8 mouse cellular contexts compared by ENCODE assay signal in the genomic region with DNA sequence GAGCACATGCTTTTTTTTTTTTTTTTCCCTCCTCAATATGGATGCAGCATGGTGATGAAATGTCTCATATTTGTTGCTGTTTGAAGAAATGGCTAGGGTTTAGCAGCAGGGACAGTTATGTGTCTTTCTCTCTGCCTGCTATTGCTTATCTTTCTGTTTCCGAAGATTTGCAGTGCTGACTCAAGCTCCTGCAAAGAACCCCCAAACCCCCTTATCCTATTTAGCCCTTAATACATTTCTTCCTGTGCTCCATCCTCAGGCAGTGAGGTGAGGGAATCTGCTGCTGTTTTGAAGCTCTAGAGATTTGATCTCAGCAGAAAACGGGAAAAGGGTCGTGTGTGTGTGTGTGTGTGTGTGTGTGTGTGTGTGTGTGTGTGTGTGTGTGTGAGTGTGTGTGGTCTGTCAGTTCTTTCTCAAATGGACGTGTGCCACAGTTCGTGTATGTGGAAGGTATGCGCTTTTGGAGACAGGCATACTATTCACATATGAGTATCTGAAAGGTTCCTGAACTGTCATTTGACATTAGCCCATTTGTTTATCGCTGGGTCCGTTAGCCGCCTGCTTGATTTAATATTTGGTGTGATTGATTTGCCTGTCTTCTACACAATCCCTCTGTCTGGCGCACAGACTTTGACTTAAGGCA. TPM values are rescaled to one million over a fixed set of nuclear protein-coding genes. Genes with fewer than 3 reads are reported as not detected.
DNase-seq lines count a peak whose midpoint lies in the region; ATAC-seq and TF ChIP-seq lines count a peak whose summit lies in the region.

No protein-coding gene starts in this region.

- WGBS in kidney, postnatal 0 days = 14% methylated on average over 10 of the region's 10 CpGs
- WGBS in kidney, adult 2 months = 15% methylated on average over 10 of the region's 10 CpGs
- WGBS in forebrain, embryonic 12.5 days = 12% methylated on average over 10 of the region's 10 CpGs
- 4% methylated on average over 10 of the region's 10 CpGs for WGBS in olfactory bulb, adult 2 months

- H3K27ac ChIP-seq in kidney, postnatal 0 days = no peak overlapping the region
- no peak overlapping the region for H3K27ac ChIP-seq in kidney, adult 2 months (ENCODE audit: insufficient read depth, low read depth, low read length)
- peak overlapping the region; percentile 63 for H3K27ac ChIP-seq in forebrain, embryonic 12.5 days
- peak overlapping the region; percentile 92 for H3K27ac ChIP-seq in olfactory bulb, adult 2 months (ENCODE audit: insufficient read depth, low read depth, low read length)

- H3K27me3 ChIP-seq in kidney, postnatal 0 days (ENCODE audit: insufficient read depth, low read length) = no peaks in the 10 kb centered on the region
- no peaks in the 10 kb centered on the region for H3K27me3 ChIP-seq in kidney, adult 2 months (replicated peaks; ENCODE audit: control insufficient read depth, insufficient read depth, low read length)
- no peaks in the 10 kb centered on the region for H3K27me3 ChIP-seq in forebrain, embryonic 12.5 days

- peak overlapping the region; percentile 64 for H3K4me2 ChIP-seq in kidney, postnatal 0 days (ENCODE audit: low read length)
- peak overlapping the region; percentile 64 for H3K4me2 ChIP-seq in forebrain, embryonic 12.5 days

- TF ChIP-seq POLR2A in kidney, adult 2 months (IDR thresholded peaks at IDR 0.05; ENCODE audit: low read depth, low read length) = no peak
- no peak for TF ChIP-seq POLR2A in olfactory bulb, adult 2 months (IDR thresholded peaks at IDR 0.05; ENCODE audit: insufficient read depth, low read depth, low read length)

- DNase-seq in kidney, postnatal 0 days (ENCODE audit: low spot score) = no peak
- DNase-seq in kidney, adult 2 months = no peak
- peak; percentile 14 to 16 for DNase-seq in left cerebral cortex, postnatal 10 days (ENCODE audit: extremely low spot score in 1 of 2, low spot score in 2 of 2)
- DNase-seq in adrenal gland, adult 2 months = no peak
- DNase-seq in gastrocnemius, postnatal 10 days = no peak

- H3K4me1 ChIP-seq in kidney, postnatal 0 days (replicated peaks; ENCODE audit: insufficient read depth, low read length) = no peaks in the 10 kb centered on the region
- H3K4me1 ChIP-seq in kidney, adult 2 months (ENCODE audit: control insufficient read depth, insufficient read depth, low read length) = 0 out of 2 replicates have a peak, but pooled peaks cover 4% of the 10 kb centered on the region
- H3K4me1 ChIP-seq in forebrain, embryonic 12.5 days = peaks cover 6% of the 10 kb centered on the region
- no peaks in the 10 kb centered on the region for H3K4me1 ChIP-seq in olfactory bulb, adult 2 months (ENCODE audit: control insufficient read depth, insufficient read depth, low read length)

- intact Hi-C loops in left cerebral cortex, postnatal 10 days (cut with DNase I) = no loop called here

- no peak for TF ChIP-seq CTCF in kidney, postnatal 0 days (IDR thresholded peaks at IDR 0.05; ENCODE audit: low read depth)
- no peak for TF ChIP-seq CTCF in kidney, adult 2 months (conservative IDR thresholded peaks at IDR 0.05; ENCODE audit: insufficient read depth, insufficient read length, low read depth, low read length)
- no peak for TF ChIP-seq CTCF in olfactory bulb, adult 2 months (IDR thresholded peaks at IDR 0.05; ENCODE audit: insufficient read depth, low read depth, low read length)

- H3K36me3 ChIP-seq in kidney, postnatal 0 days (ENCODE audit: insufficient read depth, low read length) = no peaks in the 10 kb centered on the region
- H3K36me3 ChIP-seq in kidney, adult 2 months (ENCODE audit: control insufficient read depth, insufficient read depth, low read length) = no peaks in the 10 kb centered on the region
- H3K36me3 ChIP-seq in forebrain, embryonic 12.5 days (replicated peaks) = no peaks in the 10 kb centered on the region

- no peak for ATAC-seq in kidney, postnatal 0 days (replicated peaks; ENCODE audit: low FRiP score, low read depth)
- ATAC-seq in forebrain, embryonic 12.5 days (ENCODE audit: low FRiP score) = peak; percentile 24; the same call in 1 of the 2 replicates
- ATAC-seq in megakaryocyte, adult 5-6 weeks (ENCODE audit: poor library complexity, severe bottlenecking) = no peak

- H3K9ac ChIP-seq in kidney, postnatal 0 days (ENCODE audit: low read depth, low read length) = no peak overlapping the region; the same call in 1 of the 2 replicates
- H3K9ac ChIP-seq in forebrain, embryonic 12.5 days = peak overlapping the region; percentile 56

- no peaks in the 10 kb centered on the region for H3K9me3 ChIP-seq in kidney, postnatal 0 days (replicated peaks; ENCODE audit: low read length)
- H3K9me3 ChIP-seq in forebrain, embryonic 12.5 days = no peaks in the 10 kb centered on the region

- peak overlapping the region; percentile 33 for H3K4me3 ChIP-seq in kidney, postnatal 0 days (replicated peaks; ENCODE audit: low read depth, low read length)
- H3K4me3 ChIP-seq in kidney, adult 2 months (ENCODE audit: insufficient read depth, low read depth, low read length) = no peak overlapping the region
- peak overlapping the region; percentile 52 for H3K4me3 ChIP-seq in forebrain, embryonic 12.5 days (replicated peaks)
- peak overlapping the region; percentile 70 for H3K4me3 ChIP-seq in olfactory bulb, adult 2 months (ENCODE audit: insufficient read depth, low read depth, low read length)

RNA-seq across cellular contexts. Expression of gene Slc4a10, which starts 0.7 kb away (rescaled TPM):
- 0.28 and 0.38 TPM in 2 replicates for polyA plus RNA-seq in kidney, postnatal 0 days (2015; fragmentation: Nextera tagmentation; extraction: Ambion mirVana)
- polyA plus RNA-seq in kidney, adult 2 months (2012; rRNA removed) = 0.02 and 0.05 TPM in 2 replicates
- polyA plus RNA-seq in forebrain, embryonic 12.5 days (2016; fragmentation: Nextera tagmentation; extraction: Ambion mirVana) = 1.5 and 1.6 TPM in 2 replicates
- total RNA-seq in left cerebral cortex, postnatal 10 days (2021) = 100 to 1,000 TPM; 142 to 153 TPM
- polyA plus RNA-seq in olfactory bulb, adult 2 months (2012; ENCODE audit: insufficient read depth, insufficient read length, low replicate concordance, missing spikeins) = 148 TPM in 1 of 2 replicates, not detected in the other
- 1 to 10 TPM; 2.5 to 5.5 TPM for total RNA-seq in adrenal gland, adult 2 months (2021)
- 0.23 and 0.37 TPM in 2 replicates for polyA plus RNA-seq in adrenal gland, adult 2 months (2012; rRNA removed)
- not detected in 2 replicates for total RNA-seq in megakaryocyte, adult 5-6 weeks (2015)
- not detected in 2 replicates for total RNA-seq in megakaryocyte, adult 5-6 weeks (2017)
- total RNA-seq in gastrocnemius, postnatal 10 days (2021) = under 1 TPM; 0.14 to 0.52 TPM

Comparison
In these comparisons a context has a peak if more than half of its experiments do, and no peak if none do; other contexts are left out.
1. DNase-seq: peak in left cerebral cortex, postnatal 10 days (2 of 2); none in kidney, postnatal 0 days (single experiment), kidney, adult 2 months (single experiment), adrenal gland, adult 2 months (single experiment) and gastrocnemius, postnatal 10 days (single experiment).
2. H3K27ac ChIP-seq: peak in forebrain, embryonic 12.5 days (single experiment) and olfactory bulb, adult 2 months (single experiment); none in kidney, postnatal 0 days (single experiment) and kidney, adult 2 months (single experiment).